Mouse (Mus musculus) heart, postnatal 36 days (tissue): Measurements from ENCODE around the gene Fam171a1. TPM values are rescaled to one million over a fixed set of nuclear protein-coding genes. Genes with fewer than 3 reads are reported as not detected.
A peak's percentile ranks its signal among the peaks of the same experiment; 100 is the strongest.
"Not testable (repeated sequence)": the region's sequence is repeated elsewhere in the genome, so short reads cannot be mapped to it uniquely, and the experiment has no call there.

Source experiments
- DNase-seq, 2 experiments: peaks; one replicate each; pipeline ENCODE4 v3.0.0; 2021 to 2022
- intact Hi-C: fragments of 180-260 bp; cut with DNase I; formaldehyde crosslinking; loops from one replicate; pipeline ENCODE4 v1.15.1; 2025
- total RNA-seq, 2 experiments: library from RNA; stranded (reverse); gene quantifications; 2 replicates each; pipeline ENCODE4 v1.2.3; 2021

The Fam171a1 gene
- total RNA-seq, 2 experiments from 2014 or later: 15.4 to 17.9 TPM

DNA sequence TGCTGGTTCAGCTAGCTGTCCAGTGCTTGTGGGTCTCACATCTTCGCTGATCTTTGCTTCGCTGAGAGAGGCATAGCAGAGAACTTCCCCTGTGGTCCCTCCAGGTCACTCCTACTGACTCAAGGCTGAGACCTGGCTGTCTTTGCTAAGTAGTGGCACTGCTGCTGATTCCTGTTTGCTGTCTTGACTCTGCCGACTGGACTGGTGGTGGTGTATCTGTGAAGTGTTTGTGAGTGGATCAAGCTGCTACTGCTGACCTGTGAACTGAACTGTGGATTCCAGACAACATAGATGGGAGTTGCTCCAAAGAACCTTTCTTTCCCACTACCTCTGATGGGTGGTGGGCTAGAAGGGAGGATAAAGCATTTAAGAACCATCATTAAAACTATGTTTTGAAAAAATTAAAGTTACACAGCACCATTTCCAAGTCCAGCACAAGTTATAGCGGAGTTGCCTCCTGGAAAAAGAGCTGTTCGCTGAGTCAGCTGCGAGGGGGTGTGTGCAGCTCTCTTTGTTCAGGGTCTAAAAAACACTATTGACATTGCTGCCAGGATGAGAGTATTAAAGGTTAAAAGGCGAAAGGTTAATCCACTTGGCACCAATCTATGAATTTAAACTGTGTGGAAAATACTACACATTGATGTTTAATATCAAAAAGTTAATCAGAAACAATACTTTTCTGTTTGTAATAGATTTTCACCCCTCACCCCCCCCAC lies 52.0 kb downstream of the Fam171a1 start:
- intact Hi-C loops: no loop called here

DNA sequence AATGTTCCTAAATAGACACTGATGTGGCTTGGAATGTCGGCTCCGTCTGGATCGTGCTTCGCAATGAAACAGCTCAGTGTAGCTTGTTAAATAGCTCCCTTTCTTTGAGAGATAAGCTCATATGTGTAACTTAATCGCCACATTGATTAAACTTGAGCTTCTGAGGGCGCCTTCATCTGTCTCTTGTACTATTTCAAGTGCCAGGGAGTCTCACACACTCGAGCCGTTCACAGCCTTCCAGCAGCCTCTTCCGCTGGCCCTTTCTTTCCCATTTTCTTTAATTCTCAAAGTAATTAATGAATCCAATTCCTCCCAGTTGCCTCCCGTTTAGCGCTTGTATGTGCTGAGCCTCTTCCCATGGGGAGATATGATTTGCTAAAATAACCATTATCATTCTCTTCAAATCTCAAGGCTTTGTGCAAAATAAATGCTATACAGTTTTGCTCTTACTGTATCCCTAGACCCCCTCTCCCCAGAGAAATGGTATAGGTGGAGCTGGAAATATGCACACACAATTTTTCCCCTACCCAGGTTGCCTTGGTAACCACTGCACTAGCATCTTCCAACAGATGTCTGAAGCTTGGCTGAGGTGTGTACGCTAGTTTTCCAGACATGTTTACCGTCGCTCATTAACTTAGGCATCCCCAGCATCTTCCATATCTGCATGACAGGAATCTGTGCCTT lies 54.8 kb downstream of the Fam171a1 start:
- DNase-seq: no peak
- intact Hi-C loops: no loop called here

More for the DNA sequence above, 52.0 kb downstream of the Fam171a1 start:
- no peak for DNase-seq

DNA sequence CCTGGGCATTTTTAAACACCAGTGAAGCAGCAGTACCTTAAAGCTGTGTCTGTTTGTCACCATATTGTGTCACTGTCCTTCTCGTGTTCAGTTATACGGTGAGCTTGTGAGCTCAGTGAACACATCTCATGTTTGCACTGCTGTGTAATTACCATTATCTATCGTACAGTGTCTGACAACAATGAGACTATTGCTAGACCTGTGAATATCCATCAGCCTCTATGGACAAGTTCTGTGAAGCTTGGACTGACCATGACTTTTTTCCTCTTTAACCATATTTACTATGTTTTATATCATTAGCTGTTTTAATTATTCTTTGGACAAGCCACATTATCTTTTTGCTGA lies 55.4 kb downstream of the Fam171a1 start:
- intact Hi-C loops: no loop called here
- DNase-seq: no peak

DNA sequence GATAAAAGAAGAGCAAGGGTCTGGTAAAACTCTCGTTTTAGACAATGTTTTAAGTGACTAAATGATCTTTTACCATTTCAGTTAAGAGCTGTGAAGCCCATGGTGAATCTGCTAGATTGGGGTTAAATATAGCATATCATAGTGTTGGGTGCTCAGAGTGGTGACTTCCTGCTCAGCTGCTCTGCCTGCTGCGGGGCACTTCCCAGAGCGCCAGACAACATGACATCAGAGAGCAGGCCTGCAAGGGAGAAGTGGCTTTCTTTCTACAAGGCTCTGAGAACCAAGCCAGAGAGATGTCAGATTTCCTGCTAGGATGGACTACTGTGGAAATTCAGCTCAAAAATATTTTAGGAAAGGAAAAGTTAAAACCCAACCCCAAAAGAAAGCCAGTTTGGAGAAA lies 57.8 kb downstream of the Fam171a1 start:
- DNase-seq: peak in 1 of 2 experiments; percentile 25
- intact Hi-C loops: no loop called here

DNA sequence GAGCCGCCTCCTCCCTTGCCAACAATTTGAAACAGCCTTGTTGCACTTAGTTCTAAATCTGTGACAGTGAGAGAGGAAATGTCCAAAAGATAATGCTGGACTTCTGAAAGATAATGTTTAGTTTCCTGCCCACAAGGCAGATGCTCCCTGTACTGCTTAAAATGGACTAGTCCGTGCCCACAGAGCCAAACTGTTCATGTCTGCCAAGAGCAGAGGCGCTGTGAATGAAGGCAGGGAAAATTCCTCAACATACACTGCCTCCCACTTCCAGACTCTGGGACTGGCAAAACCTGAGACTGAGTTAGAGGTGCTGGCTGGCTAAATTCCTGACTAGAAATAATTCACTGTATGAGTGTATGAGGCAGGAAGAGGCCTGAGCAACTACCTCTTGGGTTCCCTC lies 58.6 kb downstream of the Fam171a1 start:
- DNase-seq: no peak
- intact Hi-C loops: no loop called here

DNA sequence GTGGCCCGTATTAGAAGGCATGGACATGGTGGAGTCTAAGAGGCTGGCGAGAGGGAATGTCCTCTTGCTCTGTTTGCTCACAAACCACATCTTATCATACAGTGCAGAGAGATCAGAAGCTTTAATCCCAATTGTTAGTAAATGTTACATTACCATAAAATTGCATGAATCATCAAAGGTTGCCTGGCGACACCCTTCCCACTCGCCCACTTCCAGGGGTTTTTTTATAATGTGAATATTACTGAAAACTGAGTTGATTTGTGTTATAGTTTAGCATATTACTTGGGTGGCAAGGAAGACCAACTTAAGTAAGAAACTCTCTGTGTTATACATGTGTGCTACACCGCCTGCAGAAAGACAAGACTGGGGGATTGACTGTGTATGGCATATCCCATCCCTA lies 60.9 kb downstream of the Fam171a1 start:
- no peak for DNase-seq
- intact Hi-C loops: no loop called here

DNA sequence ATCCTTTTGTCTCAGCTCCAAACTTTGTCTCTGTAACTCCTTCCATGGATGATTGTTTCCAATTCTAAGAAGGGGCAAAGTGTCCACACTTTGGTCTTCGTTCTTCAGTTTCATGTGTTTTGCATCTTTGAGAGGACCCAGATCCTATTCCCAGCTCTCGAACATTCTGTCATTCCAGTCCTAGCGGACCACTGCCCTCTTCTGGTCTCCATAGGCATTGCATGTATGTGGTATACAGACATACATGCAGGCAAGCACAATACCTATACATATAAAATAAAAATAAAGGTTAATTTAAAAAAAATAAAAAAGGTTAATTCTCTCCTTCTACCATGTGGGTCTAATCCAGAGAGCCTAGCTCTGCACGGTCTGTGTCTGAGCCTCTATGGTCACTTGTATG lies 62.0 kb downstream of the Fam171a1 start:
- intact Hi-C loops: loop anchor here (2.0 kb wide), 1 partner anchor 57 kb away; no protein-coding TSS in a partner anchor
- not testable (repeated sequence) for DNase-seq

DNA sequence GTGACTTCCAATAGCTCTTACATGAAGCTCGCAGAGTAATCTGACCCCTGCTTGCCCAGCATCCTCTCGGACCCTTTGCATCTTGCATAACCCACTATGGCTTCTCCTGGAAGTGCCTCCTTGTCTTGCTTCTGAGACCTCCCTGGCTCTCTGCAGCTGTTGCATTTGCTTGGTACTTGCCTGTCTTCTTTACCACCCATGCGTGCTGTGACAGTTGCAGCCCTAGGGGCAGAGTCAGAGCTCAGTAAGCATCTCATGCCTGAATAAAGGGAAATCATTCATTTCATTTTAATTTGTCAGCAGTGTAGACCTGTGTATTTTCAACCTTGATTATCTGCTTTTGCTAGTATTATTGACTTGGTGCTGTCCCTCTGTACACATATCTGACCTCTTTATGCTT lies 62.7 kb downstream of the Fam171a1 start:
- intact Hi-C loops: loop anchor here (2.0 kb wide), 1 partner anchor 58 kb away; no protein-coding TSS in a partner anchor
- DNase-seq: no peak

DNA sequence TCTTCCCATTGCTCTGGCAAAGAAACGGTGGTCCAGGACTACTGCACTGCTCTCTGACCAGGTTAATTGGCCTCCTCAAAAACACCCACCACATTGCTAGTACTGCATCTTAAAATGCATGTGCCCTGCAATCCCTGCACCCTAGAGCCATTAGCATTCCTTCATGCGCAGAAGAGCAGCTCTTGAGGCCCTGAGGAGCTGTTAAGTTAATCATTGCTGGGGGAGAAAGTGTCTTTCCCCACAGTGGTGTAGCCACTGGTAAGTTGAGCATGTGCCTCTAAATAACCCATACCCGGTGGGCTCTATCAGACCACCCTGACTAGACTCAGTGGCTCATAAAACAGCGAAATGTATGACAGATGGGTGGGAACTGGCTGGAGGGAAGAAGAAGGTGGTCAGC lies 66.5 kb downstream of the Fam171a1 start:
- no peak for DNase-seq
- intact Hi-C loops: no loop called here

DNA sequence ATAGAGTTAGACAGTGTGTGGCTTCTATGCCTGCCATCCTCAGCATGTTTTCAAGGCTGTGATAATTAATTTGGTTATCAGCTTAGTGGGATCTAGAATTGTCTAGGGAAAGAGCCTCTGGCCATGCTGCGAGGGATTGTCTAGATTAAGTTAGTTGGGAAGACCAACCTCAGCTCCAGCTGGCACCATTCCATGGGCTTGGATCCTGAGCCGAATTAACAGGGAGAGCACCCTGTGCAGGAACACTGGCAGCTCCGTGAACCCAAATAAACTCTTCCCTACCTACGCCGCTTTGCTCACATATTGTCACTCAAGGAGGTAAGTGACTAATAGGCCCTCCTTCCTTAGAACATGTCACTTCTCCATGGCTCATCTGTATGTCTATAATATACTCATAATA lies 69.6 kb downstream of the Fam171a1 start:
- intact Hi-C loops: no loop called here
- peak in 1 of 2 experiments; percentile 38 for DNase-seq

DNA sequence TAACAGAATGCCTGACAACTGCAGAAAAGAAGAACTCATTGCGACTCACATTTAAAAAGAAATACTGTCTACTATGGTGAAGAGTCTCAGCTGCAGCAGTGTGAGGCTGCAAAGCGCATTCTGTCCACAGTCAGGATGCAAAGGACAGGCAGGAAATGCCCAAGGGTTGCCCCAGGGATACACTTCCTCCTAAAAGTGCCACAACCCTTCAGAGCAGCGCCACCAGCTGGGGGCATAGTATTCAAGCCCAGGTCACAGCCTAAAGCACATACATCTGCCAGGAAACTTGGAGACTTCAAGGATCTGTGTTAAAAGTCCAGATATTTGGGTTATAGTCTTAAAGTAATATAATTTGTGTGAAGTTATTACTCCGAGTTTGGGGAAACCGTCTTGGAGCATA lies 71.3 kb downstream of the Fam171a1 start:
- DNase-seq: no peak
- intact Hi-C loops: no loop called here

DNA sequence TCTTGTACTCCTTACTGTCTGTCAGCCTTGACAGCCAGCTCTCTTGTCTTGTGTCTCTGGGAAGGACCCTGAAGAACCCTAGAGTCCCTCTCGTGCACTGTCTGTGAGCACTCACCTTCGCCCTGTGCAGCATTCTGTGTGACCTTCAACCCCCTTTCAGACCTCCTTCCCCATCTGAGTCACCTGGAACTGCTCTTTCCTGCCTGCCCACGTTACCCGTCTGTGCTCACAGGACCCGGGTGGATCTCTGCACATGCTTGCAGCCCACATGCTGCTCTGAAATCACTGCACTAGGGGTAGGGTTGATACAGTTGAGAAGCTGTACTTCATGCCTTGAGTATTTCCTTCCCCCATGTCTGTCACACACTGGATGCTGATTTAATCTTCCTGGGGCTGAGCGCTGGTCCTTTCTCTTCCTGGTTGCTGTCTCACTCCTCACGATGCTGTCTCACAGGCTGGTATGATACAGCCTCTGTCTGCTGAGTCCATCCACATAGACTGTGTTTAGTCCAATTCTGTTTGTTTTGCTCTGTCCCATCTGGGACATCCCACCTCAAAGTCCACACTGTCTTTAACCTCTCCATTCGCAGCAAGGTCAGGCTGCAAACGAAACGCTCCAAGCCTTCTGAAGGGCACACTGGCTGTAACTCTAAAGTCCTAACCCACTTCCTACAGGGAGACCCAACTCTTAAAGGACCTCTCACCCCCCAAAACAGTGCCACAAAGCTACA lies 74.9 kb downstream of the Fam171a1 start:
- intact Hi-C loops: no loop called here
- no peak for DNase-seq

DNA sequence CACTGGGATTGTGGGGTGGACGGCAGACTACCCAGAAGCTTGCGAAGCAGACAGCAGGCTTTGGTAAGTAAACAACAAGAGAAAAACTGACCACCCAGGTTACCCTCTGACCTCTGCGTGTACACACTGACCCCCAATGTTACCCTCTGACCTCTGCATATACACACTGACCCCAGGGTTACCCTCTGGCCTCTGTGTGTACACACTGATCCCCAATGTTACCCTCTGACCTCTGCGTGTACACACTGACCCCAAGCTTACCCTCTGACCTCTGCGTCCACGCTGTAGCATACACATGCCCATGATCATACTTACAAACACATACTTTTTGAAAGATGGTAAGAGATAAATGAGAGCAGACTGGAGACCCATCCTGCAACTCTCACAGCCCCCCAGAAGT lies 77.1 kb downstream of the Fam171a1 start:
- no peak for DNase-seq
- intact Hi-C loops: no loop called here

DNA sequence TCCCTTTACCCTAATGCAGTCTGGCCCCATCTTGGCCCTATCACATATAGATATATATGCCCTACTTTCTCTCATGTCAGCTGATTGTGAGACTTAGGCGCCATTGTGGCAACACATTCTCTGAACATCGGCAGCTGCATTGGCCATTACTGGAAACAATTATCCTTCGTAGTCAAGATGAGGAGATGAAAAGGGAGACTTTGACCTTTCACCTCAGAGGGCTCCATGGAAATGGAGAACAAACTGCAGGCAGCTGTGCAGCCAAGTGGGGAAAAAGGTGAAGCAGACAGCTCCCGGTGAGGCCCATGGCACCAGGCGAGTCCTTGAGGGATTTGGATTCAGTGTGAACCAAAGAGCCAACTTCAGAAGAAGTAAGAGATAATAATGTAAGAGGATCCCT lies 81.5 kb downstream of the Fam171a1 start:
- intact Hi-C loops: no loop called here
- no peak for DNase-seq

DNA sequence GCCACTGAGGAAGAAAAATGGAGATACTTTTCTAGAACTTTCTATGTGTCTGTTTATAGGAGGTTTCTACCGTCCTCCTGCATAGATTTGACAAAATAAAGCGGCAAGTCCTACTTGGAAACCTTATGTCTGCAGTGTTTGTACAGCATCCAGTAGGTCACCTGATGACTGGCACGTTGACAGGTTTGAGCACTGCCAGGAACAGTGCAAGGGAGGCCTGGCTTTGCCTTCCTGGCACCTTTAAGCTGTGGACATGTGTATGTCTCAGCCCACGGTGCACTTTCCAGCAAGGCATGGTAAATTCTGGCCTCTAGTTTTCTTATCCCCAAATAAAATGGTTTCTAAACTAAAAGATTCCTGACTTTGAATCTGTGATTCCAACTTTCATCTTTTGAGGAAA lies 86.4 kb downstream of the Fam171a1 start:
- DNase-seq: peak; percentile 40
- intact Hi-C loops: no loop called here

DNA sequence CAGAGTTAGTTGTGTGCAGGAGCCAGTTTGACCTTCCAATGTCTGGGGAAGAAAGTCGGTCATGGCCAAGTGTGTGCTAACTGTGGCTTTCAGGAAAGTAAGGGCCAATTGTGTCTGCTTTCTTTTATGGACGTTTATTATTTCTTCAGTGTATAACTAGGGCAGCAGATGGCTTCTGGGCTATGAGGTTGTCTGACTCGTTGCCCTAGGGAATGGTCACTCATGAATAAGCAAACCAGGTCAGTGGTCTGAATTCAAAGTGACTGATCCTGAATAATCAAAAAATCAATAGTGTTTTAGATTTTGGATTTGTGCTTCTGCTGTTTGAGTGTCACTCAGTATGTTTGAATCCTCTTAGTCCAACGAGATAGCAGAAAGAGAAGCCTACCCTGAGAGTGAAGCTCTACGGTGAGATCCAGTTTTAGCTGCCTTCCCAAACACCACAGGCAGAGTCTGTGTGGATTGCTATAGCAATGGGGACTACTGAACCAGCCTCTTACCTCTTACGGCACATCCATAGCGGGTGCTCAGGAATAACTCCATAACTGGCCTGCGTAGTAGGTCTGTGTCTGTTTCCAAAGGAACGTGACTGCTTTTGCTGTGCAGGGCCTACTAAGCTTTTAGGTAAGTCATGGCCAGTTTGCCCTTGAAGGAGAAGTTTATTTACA lies 93.1 kb downstream of the Fam171a1 start:
- no peak for DNase-seq
- intact Hi-C loops: no loop called here

DNA sequence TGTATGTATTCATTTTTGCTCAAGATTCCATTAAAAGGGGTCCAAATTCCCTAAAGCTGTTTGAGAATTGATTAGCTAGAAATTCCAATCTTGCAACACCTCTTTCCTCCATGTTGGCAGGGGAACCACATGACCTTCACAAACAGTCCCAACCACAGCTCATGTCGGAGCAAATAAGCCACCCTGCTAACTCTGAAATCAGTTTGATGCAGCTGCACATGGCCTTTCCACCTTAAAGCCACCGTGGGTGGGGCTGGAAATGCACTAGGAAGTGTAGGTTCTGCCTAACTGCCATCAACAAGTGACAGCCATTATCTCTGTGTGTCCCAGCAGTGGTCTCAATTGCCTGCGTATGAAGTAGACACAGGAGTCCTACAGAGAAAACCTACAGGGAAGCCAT lies 101.5 kb downstream of the Fam171a1 start:
- DNase-seq: no peak
- intact Hi-C loops: no loop called here

DNA sequence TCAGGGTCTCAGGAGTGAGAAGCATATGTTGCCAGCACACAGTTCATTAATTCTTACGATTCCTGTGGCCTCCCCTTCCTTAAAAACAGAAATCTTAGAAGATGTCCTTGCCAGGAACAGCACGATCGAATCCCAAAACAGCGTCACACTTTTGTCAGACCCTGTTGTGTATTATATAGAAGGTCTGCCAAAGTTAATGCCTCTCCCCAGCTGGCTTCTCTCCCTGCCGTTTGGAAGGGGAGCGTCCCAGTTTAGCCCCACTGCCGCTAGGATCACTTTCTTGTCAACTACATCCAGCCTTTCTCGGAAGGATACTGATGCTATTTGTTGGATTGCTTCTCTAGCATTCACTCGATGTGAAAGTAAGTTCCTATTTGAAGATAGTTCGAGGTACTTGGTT lies 102.6 kb downstream of the Fam171a1 start:
- DNase-seq: no peak
- intact Hi-C loops: no loop called here

DNA sequence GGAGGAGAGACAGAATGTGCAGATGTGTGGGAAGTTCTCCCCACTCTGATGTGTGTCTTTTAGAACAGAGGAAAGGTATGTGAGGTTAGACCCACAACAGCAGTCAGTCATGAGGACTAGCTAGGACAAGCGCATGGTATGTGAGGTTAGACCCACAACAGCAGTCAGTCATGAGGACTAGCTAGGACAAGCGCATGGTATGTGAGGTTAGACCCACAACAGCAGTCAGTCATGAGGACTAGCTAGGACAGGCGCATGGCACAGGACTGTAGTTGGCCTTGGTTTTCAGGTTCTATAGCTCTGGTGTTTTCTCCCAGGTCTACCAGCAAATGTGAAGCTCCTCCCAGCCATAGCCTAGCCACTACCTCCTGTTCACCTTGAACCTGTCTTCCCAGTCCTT lies 103.6 kb downstream of the Fam171a1 start:
- intact Hi-C loops, DNase-seq: not testable (repeated sequence)

DNA sequence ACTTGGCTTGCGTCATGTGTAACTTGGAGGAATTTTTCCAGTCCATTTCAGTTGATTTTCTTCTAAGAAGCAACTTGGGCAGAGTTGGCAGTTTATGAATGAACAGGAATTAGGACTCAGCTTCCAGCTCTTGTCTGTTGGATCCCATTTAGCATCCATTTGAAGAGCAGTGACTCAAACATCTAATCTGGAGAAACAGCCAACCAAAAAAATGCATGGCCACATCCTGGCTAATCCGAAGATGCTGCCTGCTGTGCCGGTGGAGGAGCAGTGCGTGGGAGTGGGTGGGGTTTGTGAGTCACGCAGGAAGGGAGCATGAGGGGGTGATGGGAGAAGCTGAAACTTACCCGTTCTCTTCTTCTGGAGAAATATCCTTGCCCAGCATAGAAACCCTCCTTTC lies 104.2 kb downstream of the Fam171a1 start:
- no peak for DNase-seq
- intact Hi-C loops: no loop called here

DNA sequence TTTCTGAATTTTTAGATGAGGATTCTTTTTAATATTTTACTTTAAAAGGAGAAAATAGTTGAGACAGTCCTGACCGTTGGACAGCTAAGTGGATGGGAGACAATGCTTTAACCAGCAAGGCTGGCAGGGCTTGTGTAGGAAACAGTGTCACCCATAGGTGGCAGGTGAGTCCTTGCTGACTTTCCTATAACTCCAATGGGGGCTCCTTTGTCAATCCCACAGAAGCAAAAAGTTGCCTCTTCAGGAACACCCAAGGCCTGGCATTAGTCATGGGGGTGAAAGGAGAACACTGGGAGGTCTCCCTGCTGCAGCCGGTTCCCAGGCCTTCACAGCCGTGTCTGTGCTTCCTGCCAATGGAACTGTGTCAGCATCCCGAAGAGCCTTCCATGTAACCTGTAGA lies 114.5 kb downstream of the Fam171a1 start:
- no peak for DNase-seq
- intact Hi-C loops: loop anchor here (5.0 kb wide), 1 partner anchor 104 kb away; the partner anchor contains the start of gene Rpp38
